Mouse (Mus musculus): ENCODE results near the gene H2afj. TPM values are rescaled to one million over a fixed set of nuclear protein-coding genes. Genes with fewer than 3 reads are reported as not detected.

H2afj gene
- total RNA-seq, 2 experiments from 2014 or later, result 12.4 to 13.8 TPM

- intact Hi-C loops (cut with DNase I), result no loop called here
- Histone ChIP-seq H3K4me3 (no peak overlapping the region), H3K27ac (no peak overlapping the region)
- DNase-seq, result no peak
- no peak for TF ChIP-seq CTCF (IDR thresholded peaks at IDR 0.05)
Observed at GRCm38 (mm10) chr6:136831712-136832111, 23.7 kb downstream of the H2afj start.

- DNase-seq, result no peak
- no peak for TF ChIP-seq CTCF (IDR thresholded peaks at IDR 0.05)
- intact Hi-C loops (cut with DNase I), result no loop called here
- no peak within 1 kb of the TSS for H3K4me3 ChIP-seq
- no peak within 1 kb of the TSS for H3K27ac ChIP-seq
Observed at GRCm38 (mm10) chr6:136835352-136835751, 27.3 kb downstream of the H2afj start, which contains the start of gene Smco3. Gene Smco3 (minus strand): TSS chr6:136835452.

GRCm38 (mm10) chr6:136837323-136837722 is 29.3 kb downstream of the H2afj start:
- intact Hi-C loops (cut with DNase I), result no loop called here
- TF ChIP-seq CTCF (IDR thresholded peaks at IDR 0.05), result no peak
- no peak for DNase-seq
- no peak overlapping the region for H3K4me3 ChIP-seq
- H3K27ac ChIP-seq, result no peak overlapping the region

- DNase-seq, result no peak
- no peak for TF ChIP-seq CTCF (IDR thresholded peaks at IDR 0.05)
- intact Hi-C loops (cut with DNase I), result no loop called here
- Histone ChIP-seq H3K4me3 (no peak overlapping the region), H3K27ac (no peak overlapping the region)
Observed at GRCm38 (mm10) chr6:136844903-136845302, 36.9 kb downstream of the H2afj start.

- TF ChIP-seq CTCF (IDR thresholded peaks at IDR 0.05), result no peak
- H3K4me3 ChIP-seq, result no peak overlapping the region
- no peak for DNase-seq
- intact Hi-C loops (cut with DNase I), result no loop called here
- no peak overlapping the region for H3K27ac ChIP-seq
Observed at GRCm38 (mm10) chr6:136845706-136846480, 37.8 kb downstream of the H2afj start.

- TF ChIP-seq CTCF (IDR thresholded peaks at IDR 0.05), result no peak
- no peak overlapping the region for H3K27ac ChIP-seq
- no peak for DNase-seq
- no peak overlapping the region for H3K4me3 ChIP-seq
- intact Hi-C loops (cut with DNase I), result no loop called here
Observed at GRCm38 (mm10) chr6:136847267-136847666, 39.2 kb downstream of the H2afj start.

GRCm38 (mm10) chr6:136847790-136848189 is 39.7 kb downstream of the H2afj start:
- no peak overlapping the region for H3K27ac ChIP-seq
- peak; percentile 67 for DNase-seq
- intact Hi-C loops (cut with DNase I), result no loop called here
- no peak overlapping the region for H3K4me3 ChIP-seq
- TF ChIP-seq CTCF (IDR thresholded peaks at IDR 0.05), result peak; percentile 67

- intact Hi-C loops (cut with DNase I), result no loop called here
- no peak for TF ChIP-seq CTCF (IDR thresholded peaks at IDR 0.05)
- Histone ChIP-seq H3K27ac (no peak overlapping the region), H3K4me3 (no peak overlapping the region)
- no peak for DNase-seq
Observed at GRCm38 (mm10) chr6:136848399-136848798, 40.4 kb downstream of the H2afj start.

- TF ChIP-seq CTCF (IDR thresholded peaks at IDR 0.05), result no peak
- no peak for DNase-seq
- Histone ChIP-seq H3K27ac (no peak overlapping the region), H3K4me3 (no peak overlapping the region)
- intact Hi-C loops (cut with DNase I), result no loop called here
Observed at GRCm38 (mm10) chr6:136848971-136849370, 40.9 kb downstream of the H2afj start.

GRCm38 (mm10) chr6:136850267-136850666 is 42.2 kb downstream of the H2afj start:
- no peak overlapping the region for H3K27ac ChIP-seq
- DNase-seq, result no peak
- intact Hi-C loops (cut with DNase I), result no loop called here
- no peak for TF ChIP-seq CTCF (IDR thresholded peaks at IDR 0.05)
- H3K4me3 ChIP-seq, result no peak overlapping the region

- Histone ChIP-seq H3K27ac (0 out of 2 replicates have a peak overlapping the region, but pooled peaks have one; percentile 43), H3K4me3 (no peak overlapping the region)
- DNase-seq, result no peak
- no peak for TF ChIP-seq CTCF (IDR thresholded peaks at IDR 0.05)
- intact Hi-C loops (cut with DNase I), result no loop called here
Observed at GRCm38 (mm10) chr6:136852348-136852747, 44.3 kb downstream of the H2afj start.

GRCm38 (mm10) chr6:136852762-136853161 is 44.7 kb downstream of the H2afj start:
- Histone ChIP-seq H3K4me3 (no peak overlapping the region), H3K27ac (peak overlapping the region; percentile 43; the same call in 1 of the 2 replicates)
- intact Hi-C loops (cut with DNase I), result no loop called here
- DNase-seq, result no peak
- TF ChIP-seq CTCF (IDR thresholded peaks at IDR 0.05), result no peak

- intact Hi-C loops (cut with DNase I), result no loop called here
Observed at GRCm38 (mm10) chr6:136854361-136854781, 46.3 kb downstream of the H2afj start.

GRCm38 (mm10) chr6:136855183-136855582 is 47.1 kb downstream of the H2afj start:
- no peak overlapping the region for H3K27ac ChIP-seq
- intact Hi-C loops (cut with DNase I), result no loop called here
- DNase-seq, result no peak
- no peak overlapping the region for H3K4me3 ChIP-seq
- no peak for TF ChIP-seq CTCF (IDR thresholded peaks at IDR 0.05)

More at GRCm38 (mm10) chr6:136854361-136854781, 46.3 kb downstream of the H2afj start:
- Histone ChIP-seq H3K4me3 (no peak overlapping the region), H3K27ac (no peak overlapping the region)
- TF ChIP-seq CTCF (IDR thresholded peaks at IDR 0.05), result no peak
- no peak for DNase-seq

Data from gastrocnemius, adult 2 months (tissue).